Mouse (Mus musculus): ENCODE results near the gene Mast2. TPM values are rescaled to one million over a fixed set of nuclear protein-coding genes. Genes with fewer than 3 reads are reported as not detected.

Gene Mast2
- polyA plus RNA-seq, 1 experiment from 2014 or later: 34.5 TPM

DNA sequence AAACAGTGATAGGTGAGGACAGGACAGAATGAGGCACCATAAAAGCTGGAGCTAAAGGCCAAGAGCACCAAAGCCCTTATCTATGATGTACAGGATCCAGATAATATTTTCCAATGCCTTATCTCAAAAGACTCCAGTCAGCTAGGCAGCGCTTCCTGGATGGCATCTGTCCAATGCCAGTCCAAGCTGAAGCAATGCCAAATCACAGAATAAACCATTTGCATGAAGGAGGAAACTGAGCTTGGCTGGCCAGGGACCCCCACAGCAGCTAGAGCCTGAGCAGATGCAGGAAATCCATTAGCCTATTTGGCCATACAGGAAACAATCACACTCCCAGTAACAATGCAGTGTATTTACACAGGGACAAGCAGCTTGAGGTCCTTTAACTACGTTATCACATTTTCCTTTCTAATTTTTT lies 27.1 kb upstream of the Mast2 start:
- H3K4me1 ChIP-seq (ENCODE audit: control insufficient read depth in 2 of 2, insufficient read depth in 2 of 2, low read length in 2 of 2): peaks cover 9 to 19% of the 10 kb centered on the region in 2 experiments
- peak overlapping the region; percentile 30 to 70; a peak in 3 of 4 replicates for H3K27ac ChIP-seq (replicated peaks in 1 of 2; ENCODE audit: control insufficient read depth in 1 of 2, insufficient read depth in 1 of 2, low read depth in 2 of 2, low read length in 2 of 2)
- peak; percentile 84 for ATAC-seq (ENCODE audit: insufficient number of reproducible peaks, insufficient read depth, low FRiP score, low read depth)
- peaks cover 7% of the 10 kb centered on the region; the same call in 1 of the 2 replicates for H3K9me3 ChIP-seq (ENCODE audit: control insufficient read depth, low read length)
- no peaks in the 10 kb centered on the region for H3K27me3 ChIP-seq (ENCODE audit: control insufficient read depth, insufficient read depth, low read length)
- 24% methylated on average over 2 of the region's 2 CpGs for WGBS
- no peak overlapping the region for H3K4me2 ChIP-seq (ENCODE audit: low read length)
- no peak overlapping the region for H3K9ac ChIP-seq (ENCODE audit: low read length)
- no peaks in the 10 kb centered on the region for H3K36me3 ChIP-seq (ENCODE audit: control insufficient read depth, insufficient read depth, low read length)
- no peak overlapping the region for H3K4me3 ChIP-seq (ENCODE audit: control insufficient read depth in 1 of 2, insufficient read depth in 1 of 2, low read depth in 1 of 2, low read length in 2 of 2)

- H3K27me3 ChIP-seq (ENCODE audit: control insufficient read depth, insufficient read depth, low read length): no peaks in the 10 kb centered on the region
- H3K4me3 ChIP-seq (ENCODE audit: control insufficient read depth in 1 of 2, insufficient read depth in 1 of 2, low read depth in 1 of 2, low read length in 2 of 2): no peak overlapping the region
- peaks cover 0 to 7% of the 10 kb centered on the region in 2 experiments; a peak in 1 of 4 replicates for H3K4me1 ChIP-seq (ENCODE audit: control insufficient read depth in 2 of 2, insufficient read depth in 2 of 2, low read length in 2 of 2)
- no peak overlapping the region for H3K4me2 ChIP-seq (ENCODE audit: low read length)
- no peaks in the 10 kb centered on the region for H3K9me3 ChIP-seq (ENCODE audit: control insufficient read depth, low read length)
- ATAC-seq (ENCODE audit: insufficient number of reproducible peaks, insufficient read depth, low FRiP score, low read depth): no peak
- no peaks in the 10 kb centered on the region for H3K36me3 ChIP-seq (ENCODE audit: control insufficient read depth, insufficient read depth, low read length)
- no peak overlapping the region; the same call in 1 of the 2 replicates for H3K9ac ChIP-seq (ENCODE audit: low read length)
- peak overlapping the region in 1 of 2 experiments; percentile 48; a peak in 2 of 4 replicates for H3K27ac ChIP-seq (replicated peaks in 1 of 2; ENCODE audit: control insufficient read depth in 1 of 2, insufficient read depth in 1 of 2, low read depth in 2 of 2, low read length in 2 of 2)
- WGBS: 7% methylated on average over 2 of the region's 2 CpGs
Observed at GRCm38 (mm10) chr4:116483476-116483875, 19.5 kb upstream of the Mast2 start.

DNA sequence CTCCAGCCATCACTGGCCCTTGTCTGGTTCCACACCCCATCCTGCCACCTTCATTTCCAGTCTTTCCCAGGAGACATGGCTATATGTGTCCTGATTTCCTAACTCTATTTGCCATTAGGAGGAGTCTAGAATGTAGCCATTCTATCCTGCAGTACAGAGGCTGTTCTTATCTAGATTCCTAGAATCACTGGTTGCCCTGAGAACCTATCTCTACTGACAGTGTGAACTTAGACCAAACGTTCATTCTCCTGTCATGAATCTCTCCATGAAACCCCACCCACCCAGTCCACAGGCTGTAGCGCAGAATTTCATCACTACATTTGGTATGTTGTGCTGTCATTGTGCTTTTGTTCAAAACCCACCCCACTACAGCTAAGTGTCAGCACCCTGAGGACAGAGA lies 17.3 kb upstream of the Mast2 start:
- ATAC-seq (ENCODE audit: insufficient number of reproducible peaks, insufficient read depth, low FRiP score, low read depth): no peak
- WGBS: 43% methylated on average over 2 of the region's 2 CpGs

GRCm38 (mm10) chr4:116463231-116464125 lies 505 bp downstream of the Mast2 start:
- H3K4me1 ChIP-seq (ENCODE audit: control insufficient read depth in 2 of 2, insufficient read depth in 2 of 2, low read length in 2 of 2): peaks cover 4 to 10% of the 10 kb centered on the region in 2 experiments; a peak in 3 of 4 replicates
- no peaks in the 10 kb centered on the region for H3K27me3 ChIP-seq (ENCODE audit: control insufficient read depth, insufficient read depth, low read length)
- H3K9me3 ChIP-seq (ENCODE audit: control insufficient read depth, low read length): peaks cover 14% of the 10 kb centered on the region; the same call in 1 of the 2 replicates
- H3K9ac ChIP-seq (ENCODE audit: low read length): peak overlapping the region; percentile 95
- peak overlapping the region; percentile 97 to 98 for H3K4me3 ChIP-seq (ENCODE audit: control insufficient read depth in 1 of 2, insufficient read depth in 1 of 2, low read depth in 1 of 2, low read length in 2 of 2)
- WGBS: under 1% methylated on average over 67 of the region's 74 CpGs
- no peaks in the 10 kb centered on the region for H3K36me3 ChIP-seq (ENCODE audit: control insufficient read depth, insufficient read depth, low read length)
- peak overlapping the region; percentile 80 to 93 for H3K27ac ChIP-seq (replicated peaks in 1 of 2; ENCODE audit: control insufficient read depth in 1 of 2, insufficient read depth in 1 of 2, low read depth in 2 of 2, low read length in 2 of 2)
- peak; percentile 71 for ATAC-seq (ENCODE audit: insufficient number of reproducible peaks, insufficient read depth, low FRiP score, low read depth)
- H3K4me2 ChIP-seq (ENCODE audit: low read length): peak overlapping the region; percentile 79

More for the DNA sequence above, 17.3 kb upstream of the Mast2 start:
- Histone ChIP-seq H3K9me3 (ENCODE audit: control insufficient read depth, low read length) (no peaks in the 10 kb centered on the region), H3K4me3 (ENCODE audit: control insufficient read depth in 1 of 2, insufficient read depth in 1 of 2, low read depth in 1 of 2, low read length in 2 of 2) (no peak overlapping the region), H3K27ac (replicated peaks in 1 of 2; ENCODE audit: control insufficient read depth in 1 of 2, insufficient read depth in 1 of 2, low read depth in 2 of 2, low read length in 2 of 2) (no peak overlapping the region), H3K27me3 (ENCODE audit: control insufficient read depth, insufficient read depth, low read length) (no peaks in the 10 kb centered on the region), H3K4me1 (ENCODE audit: control insufficient read depth in 2 of 2, insufficient read depth in 2 of 2, low read length in 2 of 2) (peaks cover 0 to 7% of the 10 kb centered on the region in 2 experiments; a peak in 1 of 4 replicates), H3K9ac (ENCODE audit: low read length) (no peak overlapping the region), H3K4me2 (ENCODE audit: low read length) (no peak overlapping the region), H3K36me3 (ENCODE audit: control insufficient read depth, insufficient read depth, low read length) (no peaks in the 10 kb centered on the region)

GRCm38 (mm10) chr4:116461943-116462342 lies 2.0 kb downstream of the Mast2 start:
- Histone ChIP-seq H3K27ac (replicated peaks in 1 of 2; ENCODE audit: control insufficient read depth in 1 of 2, insufficient read depth in 1 of 2, low read depth in 2 of 2, low read length in 2 of 2) (no peak overlapping the region), H3K4me3 (ENCODE audit: control insufficient read depth in 1 of 2, insufficient read depth in 1 of 2, low read depth in 1 of 2, low read length in 2 of 2) (peak overlapping the region in 1 of 2 experiments; percentile 98; a peak in 1 of 4 replicates), H3K9me3 (ENCODE audit: control insufficient read depth, low read length) (0 out of 2 replicates have a peak, but pooled peaks cover under 1% of the 10 kb centered on the region), H3K27me3 (ENCODE audit: control insufficient read depth, insufficient read depth, low read length) (no peaks in the 10 kb centered on the region), H3K4me1 (ENCODE audit: control insufficient read depth in 2 of 2, insufficient read depth in 2 of 2, low read length in 2 of 2) (peaks cover 4 to 10% of the 10 kb centered on the region in 2 experiments; a peak in 3 of 4 replicates), H3K36me3 (ENCODE audit: control insufficient read depth, insufficient read depth, low read length) (no peaks in the 10 kb centered on the region), H3K4me2 (ENCODE audit: low read length) (peak overlapping the region; percentile 79; the same call in 1 of the 2 replicates), H3K9ac (ENCODE audit: low read length) (no peak overlapping the region)
- WGBS: 89% methylated on average over 3 of the region's 3 CpGs
- no peak for ATAC-seq (ENCODE audit: insufficient number of reproducible peaks, insufficient read depth, low FRiP score, low read depth)

DNA sequence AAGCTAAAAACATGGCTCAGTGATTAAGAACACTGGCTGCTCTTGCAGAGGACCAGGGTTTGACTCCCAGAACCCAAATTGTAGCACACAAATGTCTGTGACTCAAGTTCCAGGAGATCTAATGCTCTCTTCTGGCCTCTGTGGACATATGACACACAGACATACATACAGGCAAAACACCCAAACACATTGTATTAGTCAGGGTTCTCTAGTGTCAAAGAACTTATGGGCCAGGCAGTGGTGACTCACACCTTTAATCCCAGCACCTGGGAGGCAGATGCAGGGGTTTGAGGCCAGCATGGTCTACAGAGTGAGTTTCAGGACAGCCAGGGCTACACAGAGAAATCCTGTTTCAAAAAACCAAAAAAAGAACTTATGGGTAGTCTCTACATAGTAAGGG lies 12.4 kb downstream of the Mast2 start:
- Histone ChIP-seq H3K9me3 (ENCODE audit: control insufficient read depth, low read length) (no peaks in the 10 kb centered on the region), H3K9ac (ENCODE audit: low read length) (no peak overlapping the region), H3K4me2 (ENCODE audit: low read length) (no peak overlapping the region), H3K4me3 (ENCODE audit: control insufficient read depth in 1 of 2, insufficient read depth in 1 of 2, low read depth in 1 of 2, low read length in 2 of 2) (no peak overlapping the region), H3K27ac (replicated peaks in 1 of 2; ENCODE audit: control insufficient read depth in 1 of 2, insufficient read depth in 1 of 2, low read depth in 2 of 2, low read length in 2 of 2) (no peak overlapping the region), H3K36me3 (ENCODE audit: control insufficient read depth, insufficient read depth, low read length) (no peaks in the 10 kb centered on the region), H3K27me3 (ENCODE audit: control insufficient read depth, insufficient read depth, low read length) (no peaks in the 10 kb centered on the region), H3K4me1 (ENCODE audit: control insufficient read depth in 2 of 2, insufficient read depth in 2 of 2, low read length in 2 of 2) (peaks cover 3% of the 10 kb centered on the region in 2 experiments; a peak in 2 of 4 replicates)
- no peak for ATAC-seq (ENCODE audit: insufficient number of reproducible peaks, insufficient read depth, low FRiP score, low read depth)

DNA sequence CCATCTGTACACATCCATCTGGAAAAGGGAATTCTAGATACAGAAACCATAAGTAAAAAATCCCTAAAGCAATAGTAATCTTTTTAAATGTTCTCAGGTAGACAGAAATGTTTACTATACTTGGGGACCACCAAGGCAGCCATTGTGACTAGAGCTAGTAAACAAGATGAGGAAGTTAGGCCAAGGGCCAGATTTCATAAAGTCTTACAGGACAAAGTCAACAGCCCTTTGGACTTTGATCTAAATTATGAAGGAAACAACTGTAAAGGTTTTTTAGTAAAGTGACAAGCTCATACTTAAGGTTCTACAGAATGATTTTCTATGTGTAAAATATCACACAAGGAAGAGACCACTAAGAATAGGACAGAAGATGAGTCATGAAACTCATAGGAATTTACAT lies 14.0 kb downstream of the Mast2 start:
- H3K27me3 ChIP-seq (ENCODE audit: control insufficient read depth, insufficient read depth, low read length): no peaks in the 10 kb centered on the region
- no peak overlapping the region for H3K27ac ChIP-seq (replicated peaks in 1 of 2; ENCODE audit: control insufficient read depth in 1 of 2, insufficient read depth in 1 of 2, low read depth in 2 of 2, low read length in 2 of 2)
- H3K9ac ChIP-seq (ENCODE audit: low read length): no peak overlapping the region
- ATAC-seq (ENCODE audit: insufficient number of reproducible peaks, insufficient read depth, low FRiP score, low read depth): no peak
- no peak overlapping the region for H3K4me3 ChIP-seq (ENCODE audit: control insufficient read depth in 1 of 2, insufficient read depth in 1 of 2, low read depth in 1 of 2, low read length in 2 of 2)
- no peak overlapping the region for H3K4me2 ChIP-seq (ENCODE audit: low read length)
- H3K9me3 ChIP-seq (ENCODE audit: control insufficient read depth, low read length): no peaks in the 10 kb centered on the region
- H3K4me1 ChIP-seq (ENCODE audit: control insufficient read depth in 2 of 2, insufficient read depth in 2 of 2, low read length in 2 of 2): peaks cover 3% of the 10 kb centered on the region in 2 experiments; a peak in 1 of 4 replicates
- no peaks in the 10 kb centered on the region for H3K36me3 ChIP-seq (ENCODE audit: control insufficient read depth, insufficient read depth, low read length)
